Mouse (Mus musculus): ENCODE results near the gene Mrvi1. TPM values are rescaled to one million over a fixed set of nuclear protein-coding genes. Genes with fewer than 3 reads are reported as not detected.

The Mrvi1 gene
- polyA plus RNA-seq, 1 experiment from 2014 or later: 0.87 TPM

DNA sequence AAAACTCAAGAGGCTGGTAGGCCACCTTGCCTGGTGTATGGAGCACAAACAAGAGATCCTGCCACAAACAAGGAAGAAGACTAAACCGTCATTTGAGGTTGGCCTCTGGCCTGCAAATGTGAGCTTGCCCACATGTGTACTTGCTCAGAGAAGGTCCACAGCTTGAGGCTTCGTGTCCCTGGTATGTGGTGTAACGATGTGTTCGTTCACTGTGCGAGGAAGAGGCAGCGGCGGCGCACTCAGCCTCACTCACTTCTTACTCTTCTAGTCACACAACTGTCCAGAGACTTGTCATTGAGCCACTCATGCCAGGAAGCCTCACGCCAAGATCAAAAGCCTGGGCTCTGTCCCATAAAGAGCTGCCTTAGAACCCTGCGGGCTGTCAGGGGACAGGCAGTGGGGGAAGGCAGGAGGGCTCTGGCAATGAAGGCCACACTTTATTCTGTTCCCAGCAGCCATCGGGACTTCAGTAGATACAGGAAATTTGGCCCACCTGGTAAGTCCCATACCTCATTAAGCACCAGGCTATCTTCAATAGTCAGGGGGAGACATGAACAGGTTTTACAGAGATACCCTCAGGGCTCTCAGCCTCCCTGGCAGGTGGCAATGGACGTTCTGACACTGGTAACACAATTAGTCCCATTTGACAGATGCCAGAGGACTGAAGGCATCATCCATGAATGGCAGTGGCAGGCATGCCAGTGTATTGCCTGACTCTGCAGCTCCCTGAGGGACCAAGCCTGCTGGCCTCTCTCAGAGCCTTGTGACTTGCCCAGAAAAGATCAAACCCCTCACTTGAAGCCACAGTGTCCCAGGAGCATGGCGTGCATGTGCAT lies 32.3 kb downstream of the Mrvi1 start:
- Histone ChIP-seq H3K27ac (replicated peaks) (no peak overlapping the region), H3K36me3 (no peaks in the 10 kb centered on the region), H3K9ac (replicated peaks) (no peak overlapping the region), H3K27me3 (no peaks in the 10 kb centered on the region), H3K4me1 (no peaks in the 10 kb centered on the region), H3K9me3 (no peaks in the 10 kb centered on the region), H3K4me3 (no peak overlapping the region), H3K4me2 (replicated peaks) (no peak overlapping the region)
- no peak for ATAC-seq (replicated peaks)
- 79% methylated on average over 13 of the region's 13 CpGs for WGBS

DNA sequence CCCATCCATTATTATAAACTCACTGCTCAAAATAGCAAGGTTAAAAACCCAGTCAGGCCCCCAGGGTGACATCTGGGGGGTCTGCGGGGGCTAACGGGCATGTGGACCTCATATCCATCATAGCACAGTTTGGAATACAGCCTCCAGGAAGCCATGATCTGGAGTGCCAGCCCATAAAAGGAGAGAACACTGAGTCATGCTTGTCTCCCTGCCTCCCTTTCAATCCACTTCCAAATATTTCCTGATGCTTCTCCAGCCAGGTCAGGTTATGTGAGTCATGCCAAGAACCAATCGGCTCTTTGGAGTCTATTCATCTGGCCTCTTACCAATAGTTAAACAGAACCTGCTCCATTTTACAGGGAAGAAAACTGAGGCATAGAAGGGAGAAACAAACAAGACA lies 33.7 kb downstream of the Mrvi1 start:
- ATAC-seq (replicated peaks): no peak
- H3K9me3 ChIP-seq: no peaks in the 10 kb centered on the region
- no peaks in the 10 kb centered on the region for H3K4me1 ChIP-seq
- no peak overlapping the region for H3K4me2 ChIP-seq (replicated peaks)
- no peak overlapping the region for H3K9ac ChIP-seq (replicated peaks)
- no peak overlapping the region for H3K27ac ChIP-seq (replicated peaks)
- no peak overlapping the region for H3K4me3 ChIP-seq
- H3K27me3 ChIP-seq: no peaks in the 10 kb centered on the region
- no peaks in the 10 kb centered on the region for H3K36me3 ChIP-seq
- WGBS: 86% methylated on average over 3 of the region's 3 CpGs

DNA sequence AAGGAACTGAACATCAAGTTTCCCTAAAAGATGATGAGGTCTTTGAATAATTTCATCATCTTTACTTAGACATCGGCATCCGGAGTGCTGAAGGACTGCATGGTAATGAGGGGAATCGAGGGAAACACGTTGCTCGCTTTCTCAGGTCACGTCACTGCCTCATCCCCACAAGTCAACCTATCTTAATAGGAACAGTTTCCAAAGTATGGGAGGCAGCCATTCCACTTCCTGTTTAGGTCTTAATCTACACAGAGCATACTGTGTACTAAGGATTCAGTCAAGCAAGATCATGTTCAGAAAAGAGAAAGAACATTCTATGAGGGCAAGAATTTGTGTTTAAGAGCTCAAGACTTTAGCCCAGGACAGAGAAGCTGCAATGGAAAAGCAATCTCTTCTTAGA lies 34.6 kb downstream of the Mrvi1 start:
- no peaks in the 10 kb centered on the region for H3K9me3 ChIP-seq
- H3K27ac ChIP-seq (replicated peaks): no peak overlapping the region
- H3K4me3 ChIP-seq: no peak overlapping the region
- H3K27me3 ChIP-seq: no peaks in the 10 kb centered on the region
- no peaks in the 10 kb centered on the region for H3K4me1 ChIP-seq
- no peak overlapping the region for H3K9ac ChIP-seq (replicated peaks)
- H3K36me3 ChIP-seq: no peaks in the 10 kb centered on the region
- 96% methylated on average over 6 of the region's 6 CpGs for WGBS
- ATAC-seq (replicated peaks): no peak
- no peak overlapping the region for H3K4me2 ChIP-seq (replicated peaks)

DNA sequence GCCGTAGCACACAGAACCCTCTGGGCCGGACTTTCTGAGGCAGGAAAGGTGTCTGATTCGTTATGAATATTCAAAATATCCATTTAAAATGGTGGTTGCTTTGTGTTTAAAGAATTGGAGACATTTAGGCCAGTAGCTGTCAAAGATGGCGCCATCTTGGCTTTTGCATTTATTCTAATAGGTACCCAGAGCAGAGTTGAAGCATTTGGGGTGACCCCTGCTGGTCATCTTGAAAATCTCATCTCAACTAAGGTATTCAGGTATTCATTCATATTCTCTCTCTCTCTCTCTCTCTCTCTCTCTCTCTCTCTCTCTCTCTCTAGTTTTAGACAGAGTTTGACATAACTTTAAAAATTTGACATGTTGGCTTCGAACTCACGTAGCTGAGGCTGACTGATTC lies 35.5 kb downstream of the Mrvi1 start:
- no peak for ATAC-seq (replicated peaks)

DNA sequence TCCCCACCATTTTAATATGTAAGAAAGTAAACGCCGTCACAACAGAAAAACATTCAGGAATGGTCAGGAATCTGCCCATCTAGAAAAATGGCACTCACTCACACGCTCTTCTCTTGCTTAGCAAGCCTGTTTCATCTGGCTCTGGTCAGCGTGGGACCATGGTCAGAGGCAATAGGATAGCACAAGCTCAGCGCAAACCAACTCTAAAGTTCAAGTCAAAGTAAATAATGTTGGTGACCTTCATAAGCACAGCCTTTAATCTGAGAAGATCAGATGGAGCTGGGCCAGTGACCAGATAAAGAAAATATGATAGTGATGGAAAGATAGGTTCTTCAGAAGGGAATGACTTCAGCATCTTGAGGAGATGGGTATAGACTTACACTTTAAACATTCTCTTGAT lies 37.9 kb downstream of the Mrvi1 start:
- H3K36me3 ChIP-seq: no peaks in the 10 kb centered on the region
- H3K4me2 ChIP-seq (replicated peaks): no peak overlapping the region
- H3K9ac ChIP-seq (replicated peaks): no peak overlapping the region
- no peaks in the 10 kb centered on the region for H3K4me1 ChIP-seq
- H3K9me3 ChIP-seq: no peaks in the 10 kb centered on the region
- no peak for ATAC-seq (replicated peaks)
- WGBS: 88% methylated on average over 5 of the region's 5 CpGs
- no peak overlapping the region for H3K27ac ChIP-seq (replicated peaks)
- no peaks in the 10 kb centered on the region for H3K27me3 ChIP-seq
- H3K4me3 ChIP-seq: no peak overlapping the region

More for the DNA sequence above, 35.5 kb downstream of the Mrvi1 start:
- Histone ChIP-seq H3K27me3 (no peaks in the 10 kb centered on the region), H3K9me3 (no peaks in the 10 kb centered on the region), H3K4me1 (no peaks in the 10 kb centered on the region), H3K9ac (replicated peaks) (no peak overlapping the region), H3K4me3 (no peak overlapping the region), H3K27ac (replicated peaks) (no peak overlapping the region), H3K36me3 (no peaks in the 10 kb centered on the region), H3K4me2 (replicated peaks) (no peak overlapping the region)
- 80% methylated on average over 6 of the region's 6 CpGs for WGBS

DNA sequence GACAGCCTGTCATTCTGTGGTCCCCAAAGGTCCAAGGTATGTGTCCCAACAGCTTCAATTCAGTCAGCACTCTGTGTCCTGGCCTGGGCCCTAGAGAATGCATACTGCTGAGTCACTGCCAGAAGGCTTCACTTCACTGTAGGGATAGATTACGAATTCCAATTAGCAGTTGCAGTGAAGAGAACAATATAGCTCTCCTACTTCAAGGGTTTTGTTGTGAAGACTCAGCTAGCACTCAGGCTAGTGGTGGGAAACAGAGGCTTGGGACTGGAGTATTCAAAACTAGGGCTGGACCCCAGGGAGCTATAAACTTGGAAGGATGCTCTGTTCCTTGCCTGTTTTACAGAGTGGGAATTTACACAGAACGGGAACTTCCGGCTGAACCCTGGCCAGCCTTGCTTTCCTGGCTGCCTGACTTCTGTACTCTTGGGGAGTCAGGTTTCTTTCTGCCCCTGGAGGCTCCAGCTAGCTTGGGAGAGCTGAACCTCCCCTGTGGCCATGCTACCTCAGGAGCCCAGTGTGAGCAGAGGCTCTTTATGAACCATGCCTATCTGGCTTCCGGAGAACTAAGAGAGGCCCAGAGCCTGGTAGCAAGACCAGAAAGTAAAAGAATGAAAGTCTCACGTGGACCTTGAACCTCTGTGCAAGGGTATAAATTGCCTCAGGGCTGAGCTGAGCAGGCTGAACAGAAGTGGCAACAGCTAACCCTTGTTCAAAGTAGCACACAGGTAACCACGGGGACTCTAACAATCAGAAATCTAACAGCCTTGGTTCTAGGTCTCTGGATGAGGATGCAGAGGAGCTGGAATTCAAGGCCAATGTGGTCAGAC lies 40.3 kb downstream of the Mrvi1 start:
- Histone ChIP-seq H3K36me3 (no peaks in the 10 kb centered on the region), H3K27me3 (no peaks in the 10 kb centered on the region), H3K4me3 (no peak overlapping the region), H3K4me1 (no peaks in the 10 kb centered on the region), H3K27ac (replicated peaks) (no peak overlapping the region), H3K9ac (replicated peaks) (no peak overlapping the region), H3K4me2 (replicated peaks) (no peak overlapping the region), H3K9me3 (no peaks in the 10 kb centered on the region)
- 55% methylated on average over 6 of the region's 6 CpGs for WGBS
- no peak for ATAC-seq (replicated peaks)

DNA sequence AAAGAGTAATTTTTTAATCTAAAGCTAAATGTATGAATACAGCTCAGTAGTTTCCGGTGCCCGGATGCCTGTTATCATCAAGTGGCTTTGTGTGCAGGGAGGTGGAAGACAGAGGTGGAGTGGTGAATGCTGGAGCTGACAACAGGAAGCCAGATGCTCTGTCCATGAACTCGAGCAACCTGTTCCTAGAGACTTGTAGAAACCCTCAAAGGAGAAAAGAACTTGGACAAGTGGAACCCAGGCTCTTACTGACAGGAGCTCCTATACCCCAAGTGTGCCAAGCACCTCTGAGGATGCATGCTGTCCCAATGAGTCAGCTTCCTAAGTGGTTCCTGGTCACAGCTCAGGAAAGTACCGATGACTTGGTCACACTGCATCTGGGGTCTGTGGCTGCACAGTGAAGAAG lies 41.1 kb downstream of the Mrvi1 start:
- ATAC-seq (replicated peaks): no peak
- Histone ChIP-seq H3K36me3 (no peaks in the 10 kb centered on the region), H3K27ac (replicated peaks) (no peak overlapping the region), H3K4me2 (replicated peaks) (no peak overlapping the region), H3K9me3 (no peaks in the 10 kb centered on the region), H3K4me3 (no peak overlapping the region), H3K4me1 (no peaks in the 10 kb centered on the region), H3K27me3 (no peaks in the 10 kb centered on the region), H3K9ac (replicated peaks) (no peak overlapping the region)
- WGBS: 90% methylated on average over 4 of the region's 4 CpGs

DNA sequence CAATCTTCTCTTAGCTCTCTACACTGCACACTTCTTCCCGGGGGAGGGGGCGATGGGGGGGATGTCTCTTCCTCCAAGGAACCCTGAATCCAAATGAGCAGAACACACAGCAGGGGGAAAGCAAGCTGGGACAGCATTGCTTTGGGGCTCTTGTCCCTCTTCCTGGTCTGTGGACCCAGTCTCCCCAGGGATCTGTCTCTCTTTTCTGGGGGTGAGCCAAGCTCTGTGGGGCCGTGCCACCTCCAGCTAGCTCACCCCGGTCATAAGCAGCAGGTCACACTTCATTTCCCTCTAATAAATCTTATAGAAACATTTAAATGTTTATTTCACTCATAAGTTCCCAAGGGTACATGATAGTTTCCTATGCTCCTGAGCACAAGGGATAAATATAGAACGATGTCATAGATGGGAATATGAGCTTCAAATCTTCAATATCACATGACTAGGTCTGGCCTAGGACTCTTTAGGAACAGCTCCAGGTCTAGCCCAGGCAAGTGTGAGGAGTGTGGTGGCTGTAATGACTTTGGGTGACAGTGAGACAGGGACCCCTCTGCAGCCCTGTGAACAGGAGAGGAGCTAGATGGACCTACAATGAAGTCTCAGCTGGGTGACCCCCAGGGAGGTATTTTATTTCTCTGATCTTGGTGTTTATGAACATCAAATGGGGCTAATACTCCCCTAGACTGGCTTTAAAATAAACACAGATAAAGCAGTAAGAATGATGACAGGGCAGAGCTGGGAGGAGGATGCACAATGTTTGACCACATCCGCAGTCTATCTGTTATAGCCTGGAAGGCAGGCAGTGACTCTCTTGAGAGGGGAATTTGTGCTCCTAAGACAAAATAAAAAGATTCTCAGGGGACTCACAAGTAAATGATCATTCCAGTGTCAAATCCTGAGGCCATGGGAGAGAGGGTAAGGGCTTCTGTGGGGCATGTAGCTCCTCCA lies 46.2 kb downstream of the Mrvi1 start:
- 91% methylated on average over 6 of the region's 6 CpGs for WGBS
- no peak overlapping the region for H3K4me3 ChIP-seq
- no peak overlapping the region for H3K27ac ChIP-seq (replicated peaks)
- H3K9me3 ChIP-seq: no peaks in the 10 kb centered on the region
- no peak overlapping the region for H3K4me2 ChIP-seq (replicated peaks)
- no peak for ATAC-seq (replicated peaks)
- H3K4me1 ChIP-seq: no peaks in the 10 kb centered on the region
- H3K27me3 ChIP-seq: no peaks in the 10 kb centered on the region
- H3K9ac ChIP-seq (replicated peaks): no peak overlapping the region
- no peaks in the 10 kb centered on the region for H3K36me3 ChIP-seq

DNA sequence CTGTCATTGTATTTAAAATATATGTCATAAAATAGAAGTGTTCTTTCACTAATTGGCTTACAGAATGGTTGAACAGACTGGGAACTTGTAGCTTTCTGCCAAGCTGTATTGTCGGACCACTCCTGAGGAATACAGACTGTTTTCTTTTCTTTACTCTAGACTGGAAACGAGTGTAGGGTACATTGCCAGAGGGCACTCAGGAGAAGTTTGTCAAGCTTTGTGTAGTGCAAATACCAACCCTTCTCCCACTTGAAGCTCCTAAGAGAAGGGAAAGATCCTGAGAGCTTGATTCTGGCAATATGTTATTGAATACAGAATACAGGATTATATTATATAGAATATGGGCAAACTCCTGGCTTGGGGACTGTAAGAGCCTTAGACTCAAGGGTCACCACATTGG lies 48.3 kb downstream of the Mrvi1 start:
- Histone ChIP-seq H3K4me1 (no peaks in the 10 kb centered on the region), H3K4me3 (no peak overlapping the region), H3K27ac (replicated peaks) (no peak overlapping the region), H3K9ac (replicated peaks) (no peak overlapping the region), H3K9me3 (no peaks in the 10 kb centered on the region), H3K4me2 (replicated peaks) (no peak overlapping the region), H3K36me3 (no peaks in the 10 kb centered on the region), H3K27me3 (no peaks in the 10 kb centered on the region)
- 66% methylated on average over 2 of the region's 2 CpGs for WGBS
- no peak for ATAC-seq (replicated peaks)

DNA sequence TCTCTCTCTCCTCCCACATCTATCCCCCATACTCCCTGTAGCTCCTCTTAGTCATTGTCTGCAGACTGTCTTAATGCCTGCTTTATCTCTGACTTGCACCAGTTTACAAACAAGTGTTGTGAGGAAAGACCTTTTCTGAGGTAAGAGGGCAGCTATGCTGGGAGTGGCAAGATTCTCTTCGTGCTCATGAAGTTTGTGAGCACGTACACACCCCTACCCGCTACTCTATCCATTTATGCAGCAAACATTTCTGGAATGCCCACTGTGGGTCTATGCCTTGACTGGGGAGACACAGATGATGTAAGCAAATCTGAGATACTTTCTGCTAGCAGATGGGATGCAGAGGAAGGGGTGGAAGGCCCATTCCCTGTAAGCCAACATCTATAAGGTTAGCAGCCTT lies 48.9 kb downstream of the Mrvi1 start:
- no peak overlapping the region for H3K27ac ChIP-seq (replicated peaks)
- H3K9me3 ChIP-seq: no peaks in the 10 kb centered on the region
- WGBS: 93% methylated on average over 3 of the region's 3 CpGs
- H3K9ac ChIP-seq (replicated peaks): no peak overlapping the region
- H3K27me3 ChIP-seq: no peaks in the 10 kb centered on the region
- no peak overlapping the region for H3K4me2 ChIP-seq (replicated peaks)
- ATAC-seq (replicated peaks): no peak
- H3K4me1 ChIP-seq: no peaks in the 10 kb centered on the region
- no peak overlapping the region for H3K4me3 ChIP-seq
- no peaks in the 10 kb centered on the region for H3K36me3 ChIP-seq

DNA sequence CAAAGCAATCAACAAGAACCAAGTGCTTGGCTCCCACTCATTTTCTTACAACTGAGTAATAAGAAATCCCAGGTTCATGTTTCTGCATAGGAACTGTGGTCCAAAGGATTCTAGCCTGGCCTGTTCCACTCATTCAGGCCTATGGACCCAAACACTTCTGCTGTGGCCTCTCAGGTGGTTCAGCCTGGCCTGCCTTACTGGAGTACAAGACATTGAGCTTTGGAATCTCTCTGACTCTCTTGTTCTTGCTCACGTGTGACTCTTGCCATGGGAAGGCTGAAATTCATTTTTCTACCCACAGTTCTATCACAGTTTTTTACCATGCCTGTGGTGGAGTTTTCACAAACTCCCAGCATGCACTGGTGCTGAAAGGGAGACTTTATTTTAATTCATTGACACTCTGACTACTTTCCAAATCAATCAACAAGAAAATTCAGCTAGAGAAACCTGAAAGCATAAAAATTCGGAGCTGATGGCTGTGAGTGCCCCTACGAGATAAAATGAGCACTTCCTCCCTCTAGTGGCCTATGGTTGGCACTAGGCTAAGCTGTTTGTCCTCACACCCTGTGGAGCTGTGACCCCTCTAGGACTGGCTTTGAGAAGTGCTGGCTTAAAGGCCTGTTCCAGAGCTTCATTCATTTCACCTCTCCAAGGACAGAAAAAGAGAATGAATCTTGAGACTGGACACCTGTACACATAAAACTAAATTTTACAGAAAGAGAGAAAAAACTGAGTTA lies 52.0 kb downstream of the Mrvi1 start:
- Histone ChIP-seq H3K4me2 (replicated peaks) (no peak overlapping the region), H3K9me3 (no peaks in the 10 kb centered on the region), H3K27ac (replicated peaks) (no peak overlapping the region), H3K9ac (replicated peaks) (no peak overlapping the region), H3K27me3 (no peaks in the 10 kb centered on the region), H3K4me1 (no peaks in the 10 kb centered on the region), H3K4me3 (no peak overlapping the region), H3K36me3 (no peaks in the 10 kb centered on the region)
- 25% methylated on average over 3 of the region's 3 CpGs for WGBS
- ATAC-seq (replicated peaks): no peak

Data from forebrain, embryonic 15.5 days (tissue).